In the genomic region with DNA sequence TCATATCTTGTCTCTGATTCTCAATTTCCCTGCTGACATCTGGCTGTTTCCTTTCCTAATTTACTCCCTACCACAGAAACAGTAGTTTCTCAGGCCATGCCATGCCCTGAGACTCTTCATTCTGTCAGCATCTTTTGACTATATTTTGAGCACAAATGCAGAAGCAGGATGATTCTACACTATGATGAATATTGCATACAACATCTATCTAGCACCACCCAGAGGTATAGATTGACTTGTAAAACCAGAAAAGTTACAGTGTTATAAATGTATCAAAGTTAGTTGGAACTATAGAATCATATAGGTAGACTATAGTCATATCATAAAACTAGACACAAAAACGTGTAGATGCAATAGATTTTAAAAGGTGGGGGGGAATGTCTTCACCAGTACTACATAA, we compare ENCODE assay signal across 18 mouse cellular contexts.
DNase-seq lines count a peak whose midpoint lies in the region; TF ChIP-seq lines count a peak whose summit lies in the region.
"Had no signal": no experiment of that assay in that cellular context is flagged by ENCODE, and none has a peak within 500 bp of the region (broad histone marks: within the 10 kb centered on the region; RNA-seq: fewer than 3 reads in every experiment).

No protein-coding gene starts in this region.

- no peak overlapping the region for H3K4me2 ChIP-seq in CH12.LX (ENCODE audit: insufficient read depth, low read depth, poor library complexity, severe bottlenecking)
- H3K4me2 ChIP-seq: embryonic facial prominence, embryonic 12.5 days; heart, embryonic 13.5 days; stomach, embryonic 15.5 days had no signal

- no peak overlapping the region for H3K27ac ChIP-seq in gastrocnemius, adult 2 months
- H3K27ac ChIP-seq in left cerebral cortex, adult 2 months, result no peak overlapping the region
- no peak overlapping the region for H3K27ac ChIP-seq in CH12.LX (ENCODE audit: insufficient read depth, low read depth)
- H3K27ac ChIP-seq: embryonic facial prominence, embryonic 12.5 days; heart, embryonic 13.5 days; liver, embryonic 14.5 days; stomach, embryonic 15.5 days had no signal

- no peak overlapping the region for H3K9ac ChIP-seq in CH12.LX (ENCODE audit: insufficient read depth, low read depth)
- H3K9ac ChIP-seq: embryonic facial prominence, embryonic 12.5 days; heart, embryonic 13.5 days; liver, embryonic 14.5 days; stomach, embryonic 15.5 days had no signal

- peak; percentile 19; the same call in 1 of the 2 replicates for TF ChIP-seq CTCF in gastrocnemius, adult 2 months (IDR thresholded peaks at IDR 0.05)
- peak; percentile 47 for TF ChIP-seq CTCF in left cerebral cortex, adult 2 months (IDR thresholded peaks at IDR 0.05)
- peak in 1 of 2 experiments; percentile 28; a peak in 2 of 4 replicates for TF ChIP-seq CTCF in CH12.LX (conservative IDR thresholded peaks at IDR 0.05 in 1 of 2, IDR thresholded peaks at IDR 0.05 in 1 of 2; ENCODE audit: low read depth in 2 of 2, low read length in 2 of 2)

- H3K36me3 ChIP-seq in CH12.LX (replicated peaks in 1 of 2; ENCODE audit: control insufficient read depth in 1 of 2, insufficient read depth in 1 of 2, low read length in 1 of 2), result no peaks in the 10 kb centered on the region
- H3K36me3 ChIP-seq: embryonic facial prominence, embryonic 12.5 days; heart, embryonic 13.5 days; stomach, embryonic 15.5 days had no signal

- dilution Hi-C loops in CH12.LX (cut with MboI; ENCODE audit: extremely low pct_ligation_motif_present, extremely low pct_unique_long_range_greater_than_20kb, low sequenced_read_pairs), result no loop called here

- no peaks in the 10 kb centered on the region for H3K9me3 ChIP-seq in CH12.LX (replicated peaks; ENCODE audit: low read length)
- H3K9me3 ChIP-seq: embryonic facial prominence, embryonic 12.5 days; heart, embryonic 13.5 days; stomach, embryonic 15.5 days had no signal

- no peak for TF ChIP-seq EP300 in CH12.LX (IDR thresholded peaks at IDR 0.05; ENCODE audit: low read length)

- no peak overlapping the region for H3K4me3 ChIP-seq in gastrocnemius, adult 2 months
- no peak overlapping the region for H3K4me3 ChIP-seq in left cerebral cortex, adult 2 months
- H3K4me3 ChIP-seq in CH12.LX (replicated peaks in 1 of 3; ENCODE audit: low read depth in 2 of 3, low read length in 2 of 3, poor library complexity in 1 of 3), result no peak overlapping the region
- H3K4me3 ChIP-seq: embryonic facial prominence, embryonic 12.5 days; heart, embryonic 13.5 days; stomach, embryonic 15.5 days had no signal

- no peaks in the 10 kb centered on the region for H3K79me2 ChIP-seq in CH12.LX (replicated peaks; ENCODE audit: control insufficient read depth, extremely low read depth, insufficient read depth, poor library complexity, severe bottlenecking)

- no peaks in the 10 kb centered on the region for H3K4me1 ChIP-seq in CH12.LX (ENCODE audit: control insufficient read depth in 1 of 2, insufficient read depth in 2 of 2)
- H3K4me1 ChIP-seq: embryonic facial prominence, embryonic 12.5 days; heart, embryonic 13.5 days; stomach, embryonic 15.5 days had no signal

- no peak for TF ChIP-seq POLR2A in CH12.LX (IDR thresholded peaks at IDR 0.05; ENCODE audit: low read depth, low read length)

- H3K27me3 ChIP-seq in CH12.LX (replicated peaks), result no peaks in the 10 kb centered on the region
- H3K27me3 ChIP-seq: embryonic facial prominence, embryonic 12.5 days; heart, embryonic 13.5 days; stomach, embryonic 15.5 days had no signal

- intact Hi-C loops in gastrocnemius, adult 2 months (cut with DNase I), result no loop called here
- intact Hi-C loops in left cerebral cortex, adult 2 months (cut with DNase I), result loop anchor here (5.0 to 10.0 kb wide), 2 partner anchors 333 to 840 kb away; no protein-coding TSS in a partner anchor
- intact Hi-C loops in left cerebral cortex, postnatal 36 days (cut with DNase I), result loop anchor here (5.0 kb wide), 1 partner anchor 840 kb away; no protein-coding TSS in a partner anchor

- in situ Hi-C loops in CH12.LX (cut with MboI; ENCODE audit: low pct_ligation_motif_present, low pct_unique_long_range_greater_than_20kb, low sequenced_read_pairs), result no loop called here

- DNase-seq in gastrocnemius, adult 2 months, result no peak
- DNase-seq in gastrocnemius, adult 18-20 months (ENCODE audit: low spot score), result no peak
- no peak for DNase-seq in left cerebral cortex, adult 2 months (ENCODE audit: extremely low spot score in 1 of 2, low spot score in 2 of 2)
- DNase-seq in left cerebral cortex, postnatal 36 days (ENCODE audit: low spot score in 2 of 2), result no peak
- no peak for DNase-seq in CH12.LX (ENCODE audit: extremely low read depth)
- peak; percentile 51 for DNase-seq in NIH3T3 (ENCODE audit: low read depth)
- DNase-seq in adrenal gland, postnatal 10 days, result no peak
- DNase-seq in T-cell, adult 2 months (ENCODE audit: low spot score), result no peak
- DNase-seq: cerebellum, adult 9-10 months; kidney, adult 8-10 months; kidney, postnatal 25 days; layer of hippocampus, adult 9-11 months; retina, postnatal 1 day; thymus, adult 2 months had no signal

- TF ChIP-seq RAD21 in CH12.LX (IDR thresholded peaks at IDR 0.05; ENCODE audit: low read depth, low read length), result peak; percentile 44

TF ChIP-seq in CH12.LX, 34 proteins besides CTCF, POLR2A, EP300 and RAD21:
- no peak for TF ChIP-seq CHD2 (IDR thresholded peaks at IDR 0.05; ENCODE audit: low read length)
- TF ChIP-seq NELFE (IDR thresholded peaks at IDR 0.05; ENCODE audit: low read depth, low read length), result no peak
- no peak for TF ChIP-seq UBTF (IDR thresholded peaks at IDR 0.05; ENCODE audit: low read depth, low read length)
- no peak for TF ChIP-seq MAFK (IDR thresholded peaks at IDR 0.05; ENCODE audit: insufficient replicate concordance, low read length)
- TF ChIP-seq GABPA (IDR thresholded peaks at IDR 0.05; ENCODE audit: insufficient replicate concordance, low read depth, low read length), result no peak
- no peak for TF ChIP-seq ZKSCAN1 (IDR thresholded peaks at IDR 0.05; ENCODE audit: borderline replicate concordance, low read depth, low read length)
- no peak for TF ChIP-seq MAX (IDR thresholded peaks at IDR 0.05; ENCODE audit: low read length)
- TF ChIP-seq ELF1 (IDR thresholded peaks at IDR 0.05; ENCODE audit: low read depth, low read length), result no peak
- TF ChIP-seq CHD1 (IDR thresholded peaks at IDR 0.05; ENCODE audit: low read depth, low read length), result no peak
- no peak for TF ChIP-seq JUND (conservative IDR thresholded peaks at IDR 0.05; ENCODE audit: low read depth, low read length)
TF ChIP-seq in CH12.LX: peak in this region for 0.
